Mouse (Mus musculus): Measurements from ENCODE around the gene Rgs1. TPM values are rescaled to one million over a fixed set of nuclear protein-coding genes. Genes with fewer than 3 reads are reported as not detected.

The Rgs1 gene
- polyA plus RNA-seq, 1 experiment from 2014 or later: 2.8 TPM

GRCm38 (mm10) chr1:144204766-144205165 is 44.3 kb downstream of the Rgs1 start:
- WGBS (ENCODE audit: insufficient replicate concordance): 75% methylated on average over 2 of the region's 2 CpGs
- Histone ChIP-seq H3K9ac (replicated peaks) (no peak overlapping the region), H3K27ac (ENCODE audit: low read depth) (no peak overlapping the region), H3K9me3 (ENCODE audit: low read length) (no peaks in the 10 kb centered on the region), H3K36me3 (replicated peaks; ENCODE audit: insufficient read depth, low read length) (no peaks in the 10 kb centered on the region), H3K27me3 (ENCODE audit: insufficient read depth, low read length) (no peaks in the 10 kb centered on the region), H3K4me3 (ENCODE audit: low read depth, low read length) (no peak overlapping the region), H3K4me1 (ENCODE audit: insufficient read depth) (no peaks in the 10 kb centered on the region), H3K4me2 (ENCODE audit: low read depth, low read length) (no peak overlapping the region)
- TF ChIP-seq CTCF (IDR thresholded peaks at IDR 0.05; ENCODE audit: low read depth) (no peak), EP300 (IDR thresholded peaks at IDR 0.05; ENCODE audit: low read depth) (no peak)
- no peak for DNase-seq
- ATAC-seq: no peak

- Histone ChIP-seq H3K4me2 (ENCODE audit: low read depth, low read length) (no peak overlapping the region), H3K9me3 (ENCODE audit: low read length) (no peaks in the 10 kb centered on the region), H3K4me1 (ENCODE audit: insufficient read depth) (no peaks in the 10 kb centered on the region), H3K27me3 (ENCODE audit: insufficient read depth, low read length) (no peaks in the 10 kb centered on the region), H3K4me3 (ENCODE audit: low read depth, low read length) (no peak overlapping the region), H3K36me3 (replicated peaks; ENCODE audit: insufficient read depth, low read length) (no peaks in the 10 kb centered on the region), H3K27ac (ENCODE audit: low read depth) (no peak overlapping the region), H3K9ac (replicated peaks) (no peak overlapping the region)
- WGBS (ENCODE audit: insufficient replicate concordance): 43% methylated on average over 4 of the region's 4 CpGs
- ATAC-seq (no peak), DNase-seq (no peak)
- TF ChIP-seq EP300 (IDR thresholded peaks at IDR 0.05; ENCODE audit: low read depth) (no peak), CTCF (IDR thresholded peaks at IDR 0.05; ENCODE audit: low read depth) (no peak)
Measured at GRCm38 (mm10) chr1:144202939-144203338, 46.1 kb downstream of the Rgs1 start.

GRCm38 (mm10) chr1:144200496-144200895 is 48.5 kb downstream of the Rgs1 start:
- Histone ChIP-seq H3K36me3 (replicated peaks; ENCODE audit: insufficient read depth, low read length) (no peaks in the 10 kb centered on the region), H3K4me2 (ENCODE audit: low read depth, low read length) (no peak overlapping the region), H3K27me3 (ENCODE audit: insufficient read depth, low read length) (no peaks in the 10 kb centered on the region), H3K27ac (ENCODE audit: low read depth) (no peak overlapping the region), H3K9ac (replicated peaks) (no peak overlapping the region), H3K4me3 (ENCODE audit: low read depth, low read length) (no peak overlapping the region), H3K9me3 (ENCODE audit: low read length) (no peaks in the 10 kb centered on the region), H3K4me1 (ENCODE audit: insufficient read depth) (no peaks in the 10 kb centered on the region)
- WGBS (ENCODE audit: insufficient replicate concordance): 23% methylated on average over 2 of the region's 2 CpGs
- TF ChIP-seq CTCF (IDR thresholded peaks at IDR 0.05; ENCODE audit: low read depth) (no peak), EP300 (IDR thresholded peaks at IDR 0.05; ENCODE audit: low read depth) (no peak)
- DNase-seq (no peak), ATAC-seq (peak; percentile 25; the same call in 1 of the 2 replicates)

- no peak for TF ChIP-seq EP300 (IDR thresholded peaks at IDR 0.05; ENCODE audit: low read depth)
- no peak for TF ChIP-seq CTCF (IDR thresholded peaks at IDR 0.05; ENCODE audit: low read depth)
- no peaks in the 10 kb centered on the region for H3K36me3 ChIP-seq (replicated peaks; ENCODE audit: insufficient read depth, low read length)
- no peaks in the 10 kb centered on the region for H3K27me3 ChIP-seq (ENCODE audit: insufficient read depth, low read length)
- H3K9me3 ChIP-seq (ENCODE audit: low read length): no peaks in the 10 kb centered on the region
- ATAC-seq: no peak
- 25% methylated on average over 1 of the region's 1 CpGs for WGBS (ENCODE audit: insufficient replicate concordance)
- no peak for DNase-seq
- H3K4me1 ChIP-seq (ENCODE audit: insufficient read depth): no peaks in the 10 kb centered on the region
- H3K27ac ChIP-seq (ENCODE audit: low read depth): no peak overlapping the region
- H3K4me2 ChIP-seq (ENCODE audit: low read depth, low read length): no peak overlapping the region
- H3K4me3 ChIP-seq (ENCODE audit: low read depth, low read length): no peak overlapping the region
- no peak overlapping the region for H3K9ac ChIP-seq (replicated peaks)
Measured at GRCm38 (mm10) chr1:144199538-144199937, 49.5 kb downstream of the Rgs1 start.

GRCm38 (mm10) chr1:144197684-144198083 is 51.4 kb downstream of the Rgs1 start:
- no peak for ATAC-seq

More at GRCm38 (mm10) chr1:144197684-144198083, 51.4 kb downstream of the Rgs1 start:
- WGBS (ENCODE audit: insufficient replicate concordance): 31% methylated on average over 3 of the region's 3 CpGs
- Histone ChIP-seq H3K4me2 (ENCODE audit: low read depth, low read length) (no peak overlapping the region), H3K27me3 (ENCODE audit: insufficient read depth, low read length) (no peaks in the 10 kb centered on the region), H3K4me1 (ENCODE audit: insufficient read depth) (no peaks in the 10 kb centered on the region), H3K4me3 (ENCODE audit: low read depth, low read length) (no peak overlapping the region), H3K27ac (ENCODE audit: low read depth) (no peak overlapping the region), H3K9ac (replicated peaks) (no peak overlapping the region), H3K36me3 (replicated peaks; ENCODE audit: insufficient read depth, low read length) (no peaks in the 10 kb centered on the region), H3K9me3 (ENCODE audit: low read length) (no peaks in the 10 kb centered on the region)
- TF ChIP-seq EP300 (IDR thresholded peaks at IDR 0.05; ENCODE audit: low read depth): no peak
- peak; percentile 80 for TF ChIP-seq CTCF (IDR thresholded peaks at IDR 0.05; ENCODE audit: low read depth)
- DNase-seq: peak; percentile 36

Other genes starting within 250 kb of the Rgs1 start
- 26.0 and 27.8 TPM in 2 replicates for gene Rgs2, start 245.1 kb downstream of the Rgs1 start, polyA plus RNA-seq (2015; fragmentation: Nextera tagmentation; extraction: Ambion mirVana)
- not detected in 2 replicates for gene Rgs13, start 71.9 kb downstream of the Rgs1 start, polyA plus RNA-seq (2015; fragmentation: Nextera tagmentation; extraction: Ambion mirVana)

All from liver, postnatal 0 days (tissue).